Mouse (Mus musculus) cerebellum, adult (tissue): ENCODE data around the gene Cpa2.

ENCODE experiments used
- ATAC-seq: cut with Nextera tagmentation; 2 replicates; pipeline ENCODE4 v1.9.2; 2017; ENCODE audit warnings: mild to moderate bottlenecking, moderate library complexity, mixed read lengths; ENCODE audit not compliant: insufficient number of reproducible peaks, low FRiP score, low TSS enrichment

The Cpa2 gene

DNA sequence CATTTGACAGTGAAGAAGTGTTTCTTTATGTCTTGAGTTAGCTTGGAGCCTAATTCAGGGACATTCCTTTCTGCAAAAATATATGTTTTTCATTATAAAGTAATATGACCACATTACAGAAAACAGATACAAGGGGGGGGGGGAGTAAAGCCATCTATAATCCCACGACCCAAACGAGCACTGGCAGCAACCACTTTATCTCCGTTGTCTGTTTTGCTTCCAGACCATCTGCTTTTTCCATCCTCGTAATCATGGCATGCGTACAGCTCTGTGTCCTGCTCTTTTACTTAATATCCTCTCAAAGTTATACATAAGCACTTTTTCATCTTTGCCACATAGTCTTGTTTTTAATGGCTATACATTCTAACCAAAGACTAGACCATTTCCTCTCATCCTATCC, 32.0 kb downstream of the Cpa2 start:
- ATAC-seq = no peak

DNA sequence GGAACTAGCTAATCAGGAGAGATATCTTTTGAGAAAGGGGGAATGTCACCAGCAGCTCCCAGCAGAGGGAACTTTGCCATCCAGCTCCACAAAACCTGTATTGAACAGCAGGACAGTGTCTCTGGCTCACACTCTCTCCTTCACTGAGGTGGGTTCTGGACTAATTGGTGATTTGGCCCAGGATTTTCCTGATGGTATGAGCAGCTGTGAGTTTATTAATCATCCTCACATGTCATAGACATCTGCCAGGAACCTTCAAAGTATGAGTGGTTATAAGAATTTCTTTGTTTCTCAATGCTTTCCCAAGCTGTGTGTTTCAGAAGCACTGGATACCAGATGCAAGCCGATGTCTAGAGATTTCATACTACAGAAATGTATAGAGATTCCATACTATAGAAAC, 33.6 kb downstream of the Cpa2 start:
- ATAC-seq = no peak

GRCm38 (mm10) chr6:30576477-30577203, 35.3 kb downstream of the Cpa2 start:
- ATAC-seq = no peak

DNA sequence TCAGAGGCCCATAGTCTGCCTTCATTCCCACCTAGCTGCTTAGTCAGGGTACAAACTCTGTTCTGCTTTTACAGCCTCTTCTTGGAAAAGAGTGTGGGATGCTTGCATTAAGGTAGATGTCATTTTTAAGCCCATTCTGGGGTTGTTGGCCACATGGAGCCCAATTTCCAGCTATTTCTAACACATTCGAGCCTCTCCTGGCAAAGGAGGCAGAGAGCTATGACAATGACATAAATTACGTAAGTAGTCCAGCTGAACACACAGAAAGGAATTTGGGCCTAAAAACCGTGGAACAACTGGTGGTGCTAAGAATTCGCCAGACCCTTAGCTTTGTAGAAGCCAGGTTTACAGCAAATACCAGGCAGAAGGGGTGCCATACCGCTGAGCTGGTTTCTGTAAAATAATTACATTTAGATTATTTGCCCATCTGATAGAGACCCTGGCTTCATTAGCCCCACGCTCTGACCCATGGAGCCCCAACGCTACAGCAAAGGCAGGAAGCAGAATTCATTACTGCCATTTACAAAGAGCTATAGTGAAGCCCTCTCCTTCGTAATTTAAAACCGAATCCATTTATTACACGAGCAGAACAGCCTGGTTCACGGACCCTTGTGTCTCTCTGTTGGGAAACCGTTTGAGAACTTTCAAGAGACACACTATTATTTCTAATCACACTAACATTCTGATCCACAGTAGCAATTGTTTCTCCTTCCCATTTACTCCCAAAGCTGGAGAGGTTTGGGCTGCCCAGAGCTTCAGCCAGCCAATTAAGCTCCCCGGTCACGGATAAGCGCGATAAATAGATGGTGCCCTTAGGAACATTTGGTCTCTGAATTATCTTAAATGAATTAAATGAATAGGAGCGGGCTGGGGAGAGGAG, 38.8 kb downstream of the Cpa2 start:
- ATAC-seq = no peak

- no peak for ATAC-seq
Measured at GRCm38 (mm10) chr6:30580841-30581176, 39.4 kb downstream of the Cpa2 start.

DNA sequence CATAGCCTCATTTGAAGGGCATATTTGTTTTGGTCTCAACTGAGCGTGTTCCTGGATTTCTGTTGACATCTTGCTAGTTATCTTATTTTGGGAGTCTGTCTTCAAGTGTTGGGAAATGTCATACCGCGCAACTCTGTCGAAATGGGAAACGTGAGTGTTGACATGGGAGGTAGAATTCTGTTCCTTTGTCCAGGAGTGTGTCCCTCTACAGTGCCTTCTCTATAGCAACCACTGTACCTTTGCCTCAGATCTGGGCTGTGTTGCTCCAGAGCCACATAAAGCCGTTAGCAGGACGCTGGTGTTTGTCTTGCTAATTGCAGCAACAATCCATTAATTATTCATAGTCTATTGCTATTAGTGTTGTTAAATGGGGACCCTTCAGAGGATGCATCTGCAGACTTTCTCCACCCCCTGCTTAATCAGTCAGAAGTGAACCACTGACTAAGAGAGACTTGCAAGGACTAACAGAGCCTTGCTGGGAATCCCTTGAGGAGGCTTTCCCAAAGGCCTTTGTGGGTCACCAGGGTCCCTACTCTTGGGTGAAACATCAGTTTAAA, 45.6 kb downstream of the Cpa2 start:
- ATAC-seq = no peak

- no peak for ATAC-seq
Measured at GRCm38 (mm10) chr6:30589819-30590218, 48.4 kb downstream of the Cpa2 start.

DNA sequence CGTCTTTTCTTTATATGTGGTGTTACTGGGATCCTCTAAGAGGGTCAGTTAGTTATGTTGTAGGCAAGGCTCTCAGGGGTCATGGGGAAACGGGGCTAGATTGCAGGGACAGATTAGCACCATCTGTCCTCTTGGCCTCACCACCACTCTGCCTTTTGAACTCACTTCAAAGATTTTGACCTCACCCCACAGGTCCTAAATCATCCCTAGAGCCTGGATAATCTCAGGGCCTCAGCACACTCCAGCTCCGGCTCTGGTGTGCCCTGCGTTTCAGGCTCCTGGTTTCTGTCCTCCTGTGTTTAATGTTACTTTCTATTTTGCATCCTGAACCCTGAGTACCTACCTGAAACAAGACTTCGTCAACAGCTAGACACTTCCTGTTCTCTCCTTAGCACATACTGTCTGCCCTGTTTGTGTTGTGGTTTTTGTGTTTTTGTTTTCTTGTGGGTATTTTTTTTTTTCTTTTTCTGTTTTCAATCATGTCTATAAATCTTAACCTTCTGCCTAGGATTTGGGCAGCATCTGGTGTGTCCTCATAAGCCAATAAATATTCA, 50.5 kb downstream of the Cpa2 start:
- no peak for ATAC-seq

- ATAC-seq = no peak
Measured at GRCm38 (mm10) chr6:30592417-30592974, 51.1 kb downstream of the Cpa2 start.

DNA sequence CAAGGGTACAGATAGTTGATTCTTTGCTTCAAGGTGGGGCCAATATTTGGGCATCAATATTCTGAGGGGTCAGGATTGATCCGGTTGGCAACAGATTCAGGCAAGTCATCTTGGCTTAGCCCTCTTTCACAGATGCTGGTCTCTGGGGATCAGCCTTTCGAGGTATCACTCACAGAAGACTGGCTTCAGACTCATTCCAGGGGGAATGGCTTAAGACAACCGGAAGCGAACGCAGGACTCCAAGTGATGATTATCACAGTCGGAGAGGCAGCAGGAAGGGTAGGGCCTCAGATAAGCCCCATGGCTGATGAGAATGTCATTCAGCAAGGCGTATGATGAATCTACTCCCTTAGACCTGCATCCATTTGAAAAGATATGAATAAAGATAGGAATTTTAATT, 53.0 kb downstream of the Cpa2 start:
- no peak for ATAC-seq

DNA sequence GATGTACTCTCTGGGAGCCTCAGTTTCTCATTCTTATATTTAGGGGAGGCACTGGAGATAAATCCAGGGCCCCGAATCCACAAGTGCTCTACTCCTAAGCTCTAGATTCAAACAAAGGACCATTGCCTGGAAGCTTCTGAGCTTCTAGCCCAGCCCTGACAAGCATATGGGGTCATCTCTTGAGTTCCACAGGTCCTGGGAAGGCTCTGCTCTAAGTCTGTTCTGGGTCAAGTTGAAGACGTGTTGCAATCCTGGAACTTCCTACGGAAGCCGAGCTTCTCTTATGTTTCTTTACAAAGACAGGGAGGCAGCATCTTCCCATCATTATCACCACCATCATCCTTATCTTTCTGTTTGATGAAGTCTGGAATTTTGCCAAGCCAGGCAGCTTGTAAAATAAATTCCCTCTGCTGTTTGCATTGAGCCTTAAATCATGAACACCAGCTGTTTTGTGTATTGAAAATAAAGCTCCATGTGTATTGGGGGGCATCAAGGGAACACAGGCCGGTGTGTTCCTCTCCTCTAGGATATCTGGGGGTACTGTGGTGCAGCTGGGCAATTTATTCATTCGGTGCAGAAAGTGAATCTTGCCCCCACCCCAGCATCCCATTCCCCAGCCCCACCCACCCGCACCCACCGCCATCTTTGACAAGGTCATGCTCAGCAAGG, 55.0 kb downstream of the Cpa2 start:
- ATAC-seq = no peak

DNA sequence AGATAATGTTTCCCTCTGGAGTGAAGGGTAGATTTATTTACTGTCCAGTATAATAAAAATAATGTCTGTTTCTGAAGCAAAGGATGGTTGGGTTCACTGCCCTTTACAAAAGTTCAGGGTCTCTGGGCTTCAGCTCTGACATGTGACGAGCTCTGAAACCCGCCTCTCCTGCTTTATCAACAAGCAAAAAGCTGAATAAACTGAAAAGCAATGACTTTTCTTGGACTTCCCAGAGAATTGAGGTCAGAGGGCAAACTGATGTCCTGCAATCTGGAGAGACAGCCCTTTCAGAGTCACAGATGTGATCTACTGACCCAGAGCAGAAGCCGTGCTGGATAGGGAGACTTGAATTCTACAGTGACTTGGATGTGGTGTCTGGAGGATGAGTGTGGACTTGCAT, 58.7 kb downstream of the Cpa2 start:
- ATAC-seq = no peak

DNA sequence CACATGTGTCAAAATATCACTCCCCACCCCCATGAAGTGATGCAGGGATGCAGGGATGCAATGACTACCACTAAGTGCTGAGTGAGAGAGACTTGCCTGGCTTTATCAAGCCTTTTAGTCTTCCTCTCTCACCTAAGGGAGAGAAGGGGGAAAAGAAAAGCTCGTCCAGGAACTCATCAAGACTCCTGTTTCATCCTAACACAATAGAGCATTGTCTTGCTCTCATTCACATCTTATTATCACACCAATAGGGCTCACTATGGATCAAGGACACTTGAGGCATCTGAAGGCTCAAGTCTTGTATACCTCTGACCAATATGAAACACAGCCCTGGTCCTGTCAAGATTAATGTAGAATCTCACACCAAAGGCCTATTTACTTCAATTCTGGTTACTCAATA, 59.6 kb downstream of the Cpa2 start:
- ATAC-seq = no peak

GRCm38 (mm10) chr6:30604342-30604867, 63.0 kb downstream of the Cpa2 start:
- ATAC-seq = no peak

- ATAC-seq = no peak
Measured at GRCm38 (mm10) chr6:30605111-30605510, 63.7 kb downstream of the Cpa2 start.

GRCm38 (mm10) chr6:30605672-30606071, 64.3 kb downstream of the Cpa2 start:
- ATAC-seq = no peak

DNA sequence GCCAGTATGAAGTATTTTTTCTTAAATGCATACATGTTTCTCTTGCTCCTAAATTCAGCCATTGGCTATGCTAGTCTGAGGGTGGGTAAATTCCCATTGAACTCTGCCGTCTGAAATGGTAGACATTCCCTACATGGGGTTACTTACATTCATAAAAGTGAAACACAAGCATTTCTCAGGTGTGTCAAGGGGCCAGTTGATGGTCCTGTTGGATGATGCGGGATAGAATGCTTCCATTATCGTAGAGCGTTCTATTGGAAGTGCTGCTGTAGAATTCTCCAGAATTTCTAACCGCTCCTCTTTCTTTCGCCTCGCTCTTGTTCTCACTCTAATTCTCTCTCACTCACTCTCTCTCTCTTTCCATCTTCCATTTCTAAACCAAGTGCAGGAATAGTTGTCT, 69.3 kb downstream of the Cpa2 start, which contains the start of gene Cpa5:
TSS of gene Cpa5 (plus strand) at position 301 of the 400 bp plus-strand sequence.
- no peak for ATAC-seq

DNA sequence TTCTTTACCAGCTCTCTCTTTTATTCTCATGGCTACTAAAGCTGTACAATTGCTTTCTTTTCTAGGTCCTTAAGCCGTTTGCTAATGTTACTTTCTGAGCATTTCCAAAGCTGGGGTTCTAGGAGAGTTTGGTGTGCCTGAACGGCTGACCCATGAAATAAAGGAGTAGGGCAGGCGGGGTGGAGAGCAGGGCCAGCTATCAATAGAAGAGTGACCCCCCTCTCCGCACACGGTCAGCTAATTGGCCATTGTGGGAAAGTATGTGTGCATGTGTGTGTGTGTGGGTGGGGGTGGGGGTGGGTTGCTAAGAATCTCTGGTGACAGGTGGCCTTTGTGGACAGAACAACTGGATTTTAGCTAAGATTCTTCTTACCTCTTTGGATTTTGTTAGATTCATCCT, 69.8 kb downstream of the Cpa2 start:
- ATAC-seq = no peak
